Mouse (Mus musculus): ENCODE data around the gene Stxbp5l. TPM values are rescaled to one million over a fixed set of nuclear protein-coding genes. Genes with fewer than 3 reads are reported as not detected.
"Not testable (repeated sequence)": the region's sequence is repeated elsewhere in the genome, so short reads cannot be mapped to it uniquely, and the experiment has no call there.

The Stxbp5l gene
- polyA plus RNA-seq, 1 experiment from 2014 or later, result 0.39 TPM

- Histone ChIP-seq H3K36me3 (no peaks in the 10 kb centered on the region), H3K4me3 (no peak overlapping the region), H3K4me2 (no peak overlapping the region), H3K9ac (no peak overlapping the region), H3K27ac (no peak overlapping the region), H3K9me3 (no peaks in the 10 kb centered on the region), H3K4me1 (peaks cover 15% of the 10 kb centered on the region), H3K27me3 (peaks cover 27% of the 10 kb centered on the region)
- no peak for ATAC-seq (ENCODE audit: insufficient number of reproducible peaks, insufficient read depth, low FRiP score, low TSS enrichment, low read depth)
- WGBS, result 45% methylated on average over 4 of the region's 4 CpGs
Observed at GRCm38 (mm10) chr16:37383426-37383825, 1.3 kb downstream of the Stxbp5l start.

- no peaks in the 10 kb centered on the region for H3K9me3 ChIP-seq
- no peaks in the 10 kb centered on the region for H3K36me3 ChIP-seq
- no peak overlapping the region for H3K27ac ChIP-seq
- H3K27me3 ChIP-seq, result no peaks in the 10 kb centered on the region
- WGBS, result 46% methylated on average over 1 of the region's 1 CpGs
- H3K4me2 ChIP-seq, result no peak overlapping the region
- no peak overlapping the region for H3K9ac ChIP-seq
- no peak overlapping the region for H3K4me3 ChIP-seq
- no peak for ATAC-seq (ENCODE audit: insufficient number of reproducible peaks, insufficient read depth, low FRiP score, low TSS enrichment, low read depth)
- H3K4me1 ChIP-seq, result no peaks in the 10 kb centered on the region
Observed at GRCm38 (mm10) chr16:37372716-37373115, 12.0 kb downstream of the Stxbp5l start.

- H3K27ac ChIP-seq, result no peak overlapping the region
- no peak overlapping the region for H3K9ac ChIP-seq
- no peak for ATAC-seq (ENCODE audit: insufficient number of reproducible peaks, insufficient read depth, low FRiP score, low TSS enrichment, low read depth)
- no peaks in the 10 kb centered on the region for H3K9me3 ChIP-seq
- 86% methylated on average over 4 of the region's 4 CpGs for WGBS
- H3K4me2 ChIP-seq, result no peak overlapping the region
- no peak overlapping the region for H3K4me3 ChIP-seq
- H3K4me1 ChIP-seq, result no peaks in the 10 kb centered on the region
- H3K36me3 ChIP-seq, result no peaks in the 10 kb centered on the region
- no peaks in the 10 kb centered on the region for H3K27me3 ChIP-seq
Observed at GRCm38 (mm10) chr16:37367426-37367825, 17.3 kb downstream of the Stxbp5l start.

- 83% methylated on average over 2 of the region's 2 CpGs for WGBS
- H3K9me3 ChIP-seq, result no peaks in the 10 kb centered on the region
- no peaks in the 10 kb centered on the region for H3K36me3 ChIP-seq
- no peak overlapping the region for H3K27ac ChIP-seq
- no peaks in the 10 kb centered on the region for H3K27me3 ChIP-seq
- no peaks in the 10 kb centered on the region for H3K4me1 ChIP-seq
- no peak overlapping the region for H3K4me2 ChIP-seq
- H3K4me3 ChIP-seq, result no peak overlapping the region
- H3K9ac ChIP-seq, result no peak overlapping the region
- ATAC-seq (ENCODE audit: insufficient number of reproducible peaks, insufficient read depth, low FRiP score, low TSS enrichment, low read depth), result no peak
Observed at GRCm38 (mm10) chr16:37363958-37364357, 20.8 kb downstream of the Stxbp5l start.

GRCm38 (mm10) chr16:37355621-37356020 lies 29.1 kb downstream of the Stxbp5l start:
- H3K27me3 ChIP-seq, result no peaks in the 10 kb centered on the region
- no peak for ATAC-seq (ENCODE audit: insufficient number of reproducible peaks, insufficient read depth, low FRiP score, low TSS enrichment, low read depth)
- no peaks in the 10 kb centered on the region for H3K36me3 ChIP-seq
- H3K4me2 ChIP-seq, result no peak overlapping the region
- no peak overlapping the region for H3K9ac ChIP-seq
- H3K9me3 ChIP-seq, result no peaks in the 10 kb centered on the region
- H3K4me1 ChIP-seq, result no peaks in the 10 kb centered on the region
- WGBS, result 88% methylated on average over 3 of the region's 3 CpGs
- no peak overlapping the region for H3K4me3 ChIP-seq
- H3K27ac ChIP-seq, result no peak overlapping the region

- H3K36me3 ChIP-seq, result no peaks in the 10 kb centered on the region
- no peak for ATAC-seq (ENCODE audit: insufficient number of reproducible peaks, insufficient read depth, low FRiP score, low TSS enrichment, low read depth)
- no peaks in the 10 kb centered on the region for H3K9me3 ChIP-seq
- no peak overlapping the region for H3K9ac ChIP-seq
- no peak overlapping the region for H3K4me3 ChIP-seq
- H3K4me2 ChIP-seq, result no peak overlapping the region
- no peaks in the 10 kb centered on the region for H3K27me3 ChIP-seq
- H3K27ac ChIP-seq, result no peak overlapping the region
- no peaks in the 10 kb centered on the region for H3K4me1 ChIP-seq
- 12% methylated on average over 3 of the region's 3 CpGs for WGBS
Observed at GRCm38 (mm10) chr16:37347092-37347491, 37.7 kb downstream of the Stxbp5l start.

- H3K9ac ChIP-seq, result no peak overlapping the region
- 63% methylated on average over 2 of the region's 2 CpGs for whole genome bisulfite sequencing
- no peaks in the 10 kb centered on the region for H3K27me3 ChIP-seq
- no peaks in the 10 kb centered on the region for H3K9me3 ChIP-seq
- no peak for ATAC-seq (ENCODE audit: insufficient number of reproducible peaks, insufficient read depth, low FRiP score, low TSS enrichment, low read depth)
- H3K4me1 ChIP-seq, result no peaks in the 10 kb centered on the region
- no peaks in the 10 kb centered on the region for H3K36me3 ChIP-seq
- H3K27ac ChIP-seq, result no peak overlapping the region
- H3K4me2 ChIP-seq, result no peak overlapping the region
- H3K4me3 ChIP-seq, result no peak overlapping the region
Observed at GRCm38 (mm10) chr16:37344960-37345359, 39.8 kb downstream of the Stxbp5l start.

GRCm38 (mm10) chr16:37341446-37341845 lies 43.3 kb downstream of the Stxbp5l start:
- not testable (repeated sequence) for H3K4me2 ChIP-seq

GRCm38 (mm10) chr16:37338177-37338576 lies 46.6 kb downstream of the Stxbp5l start:
- H3K4me2 ChIP-seq, result no peak overlapping the region
- H3K4me3 ChIP-seq, result no peak overlapping the region
- H3K9ac ChIP-seq, result no peak overlapping the region
- H3K27me3 ChIP-seq, result no peaks in the 10 kb centered on the region
- H3K36me3 ChIP-seq, result no peaks in the 10 kb centered on the region
- H3K4me1 ChIP-seq, result no peaks in the 10 kb centered on the region
- no peak for ATAC-seq (ENCODE audit: insufficient number of reproducible peaks, insufficient read depth, low FRiP score, low TSS enrichment, low read depth)
- H3K9me3 ChIP-seq, result no peaks in the 10 kb centered on the region
- no peak overlapping the region for H3K27ac ChIP-seq
- 92% methylated on average over 1 of the region's 1 CpGs for WGBS

More at GRCm38 (mm10) chr16:37341446-37341845, 43.3 kb downstream of the Stxbp5l start:
- not testable (repeated sequence) for H3K36me3 ChIP-seq; H3K9ac ChIP-seq; H3K27me3 ChIP-seq; H3K9me3 ChIP-seq; ATAC-seq (ENCODE audit: insufficient number of reproducible peaks, insufficient read depth, low FRiP score, low TSS enrichment, low read depth); H3K4me1 ChIP-seq; H3K4me3 ChIP-seq; H3K27ac ChIP-seq

GRCm38 (mm10) chr16:37337529-37337928 lies 47.2 kb downstream of the Stxbp5l start:
- Histone ChIP-seq H3K36me3 (no peaks in the 10 kb centered on the region), H3K4me2 (no peak overlapping the region), H3K27me3 (no peaks in the 10 kb centered on the region), H3K9me3 (no peaks in the 10 kb centered on the region), H3K4me1 (no peaks in the 10 kb centered on the region), H3K27ac (no peak overlapping the region; the same call in 1 of the 2 replicates), H3K9ac (no peak overlapping the region), H3K4me3 (no peak overlapping the region)
- WGBS, result 80% methylated on average over 1 of the region's 1 CpGs
- no peak for ATAC-seq (ENCODE audit: insufficient number of reproducible peaks, insufficient read depth, low FRiP score, low TSS enrichment, low read depth)

GRCm38 (mm10) chr16:37304441-37304840 lies 80.3 kb downstream of the Stxbp5l start:
- 94% methylated on average over 1 of the region's 1 CpGs for WGBS
- Histone ChIP-seq H3K27me3 (no peaks in the 10 kb centered on the region), H3K4me1 (no peaks in the 10 kb centered on the region), H3K9me3 (no peaks in the 10 kb centered on the region), H3K4me2 (no peak overlapping the region), H3K4me3 (no peak overlapping the region), H3K27ac (no peak overlapping the region), H3K36me3 (no peaks in the 10 kb centered on the region), H3K9ac (no peak overlapping the region)
- ATAC-seq (ENCODE audit: insufficient number of reproducible peaks, insufficient read depth, low FRiP score, low TSS enrichment, low read depth), result no peak

GRCm38 (mm10) chr16:37292593-37292992 lies 92.2 kb downstream of the Stxbp5l start:
- Histone ChIP-seq H3K4me2 (no peak overlapping the region), H3K27ac (no peak overlapping the region), H3K36me3 (no peaks in the 10 kb centered on the region), H3K27me3 (no peaks in the 10 kb centered on the region), H3K4me3 (no peak overlapping the region), H3K4me1 (no peaks in the 10 kb centered on the region), H3K9ac (no peak overlapping the region), H3K9me3 (no peaks in the 10 kb centered on the region)
- WGBS, result 65% methylated on average over 1 of the region's 1 CpGs
- no peak for ATAC-seq (ENCODE audit: insufficient number of reproducible peaks, insufficient read depth, low FRiP score, low TSS enrichment, low read depth)

GRCm38 (mm10) chr16:37280206-37280605 lies 104.6 kb downstream of the Stxbp5l start:
- Histone ChIP-seq H3K4me1 (no peaks in the 10 kb centered on the region), H3K4me3 (no peak overlapping the region), H3K9ac (no peak overlapping the region), H3K27ac (no peak overlapping the region), H3K36me3 (no peaks in the 10 kb centered on the region), H3K4me2 (no peak overlapping the region), H3K9me3 (no peaks in the 10 kb centered on the region), H3K27me3 (no peaks in the 10 kb centered on the region)
- ATAC-seq (ENCODE audit: insufficient number of reproducible peaks, insufficient read depth, low FRiP score, low TSS enrichment, low read depth), result no peak
- 68% methylated on average over 1 of the region's 1 CpGs for WGBS

Measured in embryonic facial prominence, embryonic 13.5 days (tissue).